Mouse (Mus musculus) olfactory bulb, adult 2 months (tissue): ENCODE measurements around the gene Olfr1057.

Experiments
- CTCF ChIP-seq: fragments of 200-500 bp; IDR thresholded peaks from 2 replicates; pipeline ENCODE4 v1.5.1; 2012; ENCODE audit warnings: low read depth, mild to moderate bottlenecking, low read length, moderate library complexity; ENCODE audit not compliant: insufficient read depth
- POLR2A ChIP-seq: fragments of 200-500 bp; IDR thresholded peaks from 2 replicates; pipeline ENCODE4 v1.6.1; 2012; ENCODE audit warnings: mild to moderate bottlenecking, low read depth, low read length, moderate library complexity; ENCODE audit not compliant: insufficient read depth

GRCm38 (mm10) chr2:86362369-86362768 is 15.8 kb downstream of the Olfr1057 start, which contains the start of gene Olfr1056:
- TF ChIP-seq POLR2A (no peak), CTCF (no peak)
